Mouse (Mus musculus): ENCODE results near the gene Abcb5.
"Not testable (repeated sequence)": the region's sequence is repeated elsewhere in the genome, so short reads cannot be mapped to it uniquely, and the experiment has no call there.

Abcb5 gene

GRCm38 (mm10) chr12:118966321-118966720 lies at the start of gene Abcb5:
Gene Abcb5 (minus strand): TSS chr12:118966421.
- no peak for DNase-seq

- no peak for DNase-seq
Measured at GRCm38 (mm10) chr12:118999230-118999629, 33.0 kb upstream of the Abcb5 start.

GRCm38 (mm10) chr12:118994328-118995166 lies 28.3 kb upstream of the Abcb5 start:
- DNase-seq = no peak

GRCm38 (mm10) chr12:118984852-118985251 lies 18.6 kb upstream of the Abcb5 start:
- no peak for DNase-seq

- DNase-seq = peak; percentile 8
Measured at GRCm38 (mm10) chr12:118930386-118931318, 35.6 kb downstream of the Abcb5 start.

- DNase-seq = no peak
Measured at GRCm38 (mm10) chr12:118926813-118927281, 39.4 kb downstream of the Abcb5 start.

- not testable (repeated sequence) for DNase-seq
Measured at GRCm38 (mm10) chr12:118923874-118924273, 42.3 kb downstream of the Abcb5 start.

GRCm38 (mm10) chr12:118917771-118918170 lies 48.5 kb downstream of the Abcb5 start:
- DNase-seq = no peak

- DNase-seq = no peak
Measured at GRCm38 (mm10) chr12:118910360-118910759, 55.9 kb downstream of the Abcb5 start.

GRCm38 (mm10) chr12:118902249-118902648 lies 64.0 kb downstream of the Abcb5 start:
- DNase-seq = no peak

GRCm38 (mm10) chr12:118887964-118888363 lies 78.3 kb downstream of the Abcb5 start:
- no peak for DNase-seq

GRCm38 (mm10) chr12:118882790-118883189 lies 83.4 kb downstream of the Abcb5 start:
- no peak for DNase-seq

GRCm38 (mm10) chr12:118872673-118873072 lies 93.5 kb downstream of the Abcb5 start:
- no peak for DNase-seq

GRCm38 (mm10) chr12:118856151-118856550 lies 110.1 kb downstream of the Abcb5 start:
- DNase-seq = no peak

GRCm38 (mm10) chr12:118854831-118855453 lies 111.3 kb downstream of the Abcb5 start:
- DNase-seq = peak; percentile 36

- DNase-seq = no peak
Measured at GRCm38 (mm10) chr12:118854401-118854800, 111.8 kb downstream of the Abcb5 start.

- DNase-seq = no peak
Measured at GRCm38 (mm10) chr12:118853331-118853730, 112.9 kb downstream of the Abcb5 start.

- DNase-seq = no peak
Measured at GRCm38 (mm10) chr12:118850851-118851410, 115.3 kb downstream of the Abcb5 start.

GRCm38 (mm10) chr12:118849996-118850395 lies 116.2 kb downstream of the Abcb5 start:
- no peak for DNase-seq

- DNase-seq = no peak
Measured at GRCm38 (mm10) chr12:118849203-118849861, 116.9 kb downstream of the Abcb5 start.

GRCm38 (mm10) chr12:118848496-118849202 lies 117.6 kb downstream of the Abcb5 start:
- no peak for DNase-seq

Data from cerebellum, adult 9-11 months (tissue).